Mouse (Mus musculus): ENCODE data around the gene Vmn2r21. TPM values are rescaled to one million over a fixed set of nuclear protein-coding genes. Genes with fewer than 3 reads are reported as not detected.
"Not testable (repeated sequence)": the region's sequence is repeated elsewhere in the genome, so short reads cannot be mapped to it uniquely, and the experiment has no call there.

Gene Vmn2r21
- polyA plus RNA-seq (2015; fragmentation: Nextera tagmentation; extraction: Ambion mirVana): not detected in 2 replicates

DNA sequence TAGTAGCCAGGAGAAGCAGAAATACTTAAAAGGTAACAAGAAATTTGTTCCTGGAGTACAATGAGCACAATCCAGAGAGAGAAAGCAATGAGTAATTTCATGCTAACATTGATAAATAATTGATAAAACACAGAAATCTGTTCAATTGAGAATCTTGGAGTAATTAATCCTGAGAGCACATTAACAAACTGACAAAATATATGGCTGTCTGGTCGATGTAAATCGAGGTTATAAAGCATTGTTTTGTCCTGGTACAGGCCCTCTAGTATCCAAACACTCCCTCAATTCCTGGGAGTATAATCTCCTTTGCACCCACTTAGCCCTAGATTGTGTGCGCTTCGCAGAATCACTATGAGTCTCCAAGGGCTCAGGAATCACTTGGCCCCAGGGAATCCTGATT lies at the start of gene Vmn2r21:
Gene Vmn2r21, minus strand, starts transcription at position 101 of the 400 bp plus-strand sequence.
- H3K9me3 ChIP-seq (replicated peaks); H3K9ac ChIP-seq; H3K4me2 ChIP-seq; H3K27ac ChIP-seq; ATAC-seq; H3K4me3 ChIP-seq; H3K27me3 ChIP-seq; H3K4me1 ChIP-seq; H3K36me3 ChIP-seq (ENCODE audit: poor library complexity, severe bottlenecking): not testable (repeated sequence)
- WGBS: no CpG with 5 or more reads among the region's 4 CpGs

DNA sequence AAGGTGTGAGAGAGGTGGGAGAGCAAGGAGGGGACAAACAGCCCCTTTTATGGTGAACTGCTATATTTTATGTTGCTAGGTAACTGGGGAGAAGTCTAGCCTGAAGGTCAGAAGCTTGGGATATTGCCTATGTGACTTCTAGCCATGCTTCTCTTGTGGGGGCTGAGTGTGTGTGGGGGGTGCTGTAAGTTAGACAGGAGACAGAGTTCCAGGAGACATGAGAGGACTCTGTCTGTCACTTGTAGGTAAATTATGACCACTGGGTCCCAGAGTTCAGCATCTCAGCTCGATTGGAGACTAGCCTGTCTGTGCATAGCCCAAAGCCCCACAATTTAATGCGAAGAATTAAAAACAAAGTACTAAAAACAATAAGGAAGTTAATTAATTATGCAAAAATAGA lies 41.5 kb upstream of the Vmn2r21 start:
- H3K27me3 ChIP-seq; ATAC-seq; H3K27ac ChIP-seq; H3K4me2 ChIP-seq; H3K9ac ChIP-seq; H3K36me3 ChIP-seq (ENCODE audit: poor library complexity, severe bottlenecking); H3K4me1 ChIP-seq; H3K9me3 ChIP-seq (replicated peaks); H3K4me3 ChIP-seq: not testable (repeated sequence)
- WGBS: no CpG with 5 or more reads among the region's 2 CpGs

DNA sequence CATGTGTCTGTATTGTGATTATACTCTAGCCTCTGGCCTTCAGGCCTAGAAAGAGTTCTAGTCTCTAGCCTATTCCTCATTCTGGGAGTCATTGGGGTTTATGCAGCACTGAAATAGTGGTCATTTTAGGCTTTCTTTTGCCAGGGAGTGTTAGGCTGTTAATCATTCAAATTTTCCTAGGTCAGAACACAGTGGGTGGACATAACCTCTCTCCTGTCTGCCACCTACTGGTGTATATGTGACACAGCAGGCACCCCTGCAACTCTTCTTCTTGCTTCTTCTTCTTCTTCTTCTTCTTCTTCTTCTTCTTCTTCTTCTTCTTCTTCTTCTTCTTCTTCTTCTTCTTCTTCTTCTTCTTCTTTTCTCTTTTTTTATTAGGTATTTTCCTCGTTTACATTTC lies 6.5 kb upstream of the Vmn2r21 start:
- H3K9ac ChIP-seq; H3K4me2 ChIP-seq; H3K4me3 ChIP-seq; ATAC-seq; H3K27ac ChIP-seq; H3K36me3 ChIP-seq (ENCODE audit: poor library complexity, severe bottlenecking); H3K9me3 ChIP-seq (replicated peaks); H3K27me3 ChIP-seq; H3K4me1 ChIP-seq: not testable (repeated sequence)
- no CpG with 5 or more reads among the region's 1 CpGs for WGBS

DNA sequence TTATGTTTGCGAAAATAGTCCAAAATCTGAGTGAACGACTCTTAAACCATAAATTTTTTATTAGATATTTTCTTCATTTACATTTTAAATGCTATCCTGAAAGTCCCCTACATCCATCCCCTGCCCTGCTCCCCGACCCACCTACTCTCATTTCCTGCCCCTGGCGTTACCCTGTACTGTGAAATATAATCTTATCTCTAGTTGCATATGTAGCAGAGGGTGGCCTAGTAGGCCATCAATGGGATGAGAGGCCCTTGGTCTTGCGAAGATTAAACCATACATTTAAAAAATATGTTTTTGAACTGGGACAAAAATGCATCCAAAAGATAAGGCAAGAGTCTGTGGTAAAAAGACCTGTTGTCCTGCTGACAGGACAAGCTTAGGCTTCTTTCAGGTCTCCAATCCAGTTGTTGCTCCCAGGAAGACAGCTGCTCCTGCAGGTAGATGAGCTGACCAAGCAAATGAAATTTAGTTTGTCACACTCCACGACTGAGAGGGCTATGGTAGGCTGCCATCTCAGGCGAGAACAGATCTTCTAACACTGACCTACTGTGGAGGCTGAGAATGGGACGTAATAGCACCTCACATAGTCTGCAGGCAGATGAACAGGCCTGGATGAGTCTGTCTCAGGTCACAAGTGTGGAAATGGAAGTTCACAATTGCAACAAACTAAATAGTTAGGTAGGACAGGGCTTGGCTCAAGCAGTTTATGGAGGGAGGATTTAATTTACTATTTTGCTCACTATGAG lies 10.8 kb downstream of the Vmn2r21 start:
- ATAC-seq; H3K27me3 ChIP-seq; H3K9me3 ChIP-seq (replicated peaks); H3K36me3 ChIP-seq (ENCODE audit: poor library complexity, severe bottlenecking); H3K27ac ChIP-seq; H3K4me3 ChIP-seq; H3K4me2 ChIP-seq; H3K9ac ChIP-seq; H3K4me1 ChIP-seq: not testable (repeated sequence)
- no CpG with 5 or more reads among the region's 8 CpGs for WGBS

DNA sequence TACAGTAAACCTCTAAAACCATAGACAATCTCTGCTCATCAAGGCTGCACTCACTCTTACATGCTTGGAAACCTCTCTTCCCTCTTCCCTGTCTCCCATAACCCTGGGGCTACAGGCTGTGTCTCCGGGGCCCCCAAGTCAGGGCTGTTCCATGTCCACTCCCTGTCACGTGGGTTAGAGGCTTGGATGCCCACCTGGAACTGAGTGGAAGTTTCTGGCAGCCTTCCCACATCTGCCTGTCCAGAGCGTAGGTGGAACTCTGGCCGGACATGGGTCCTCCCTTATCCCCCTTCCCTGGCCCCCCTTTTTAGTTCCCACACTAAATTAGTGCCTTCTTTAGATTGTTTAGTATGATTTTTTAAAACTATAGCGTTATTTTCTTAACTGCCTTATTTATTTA lies 60.2 kb downstream of the Vmn2r21 start:
- not testable (repeated sequence) for H3K4me1 ChIP-seq; H3K4me3 ChIP-seq; ATAC-seq; H3K36me3 ChIP-seq (ENCODE audit: poor library complexity, severe bottlenecking); H3K27me3 ChIP-seq; H3K27ac ChIP-seq; H3K4me2 ChIP-seq; H3K9ac ChIP-seq; H3K9me3 ChIP-seq (replicated peaks)
- no CpG with 5 or more reads among the region's 5 CpGs for WGBS

DNA sequence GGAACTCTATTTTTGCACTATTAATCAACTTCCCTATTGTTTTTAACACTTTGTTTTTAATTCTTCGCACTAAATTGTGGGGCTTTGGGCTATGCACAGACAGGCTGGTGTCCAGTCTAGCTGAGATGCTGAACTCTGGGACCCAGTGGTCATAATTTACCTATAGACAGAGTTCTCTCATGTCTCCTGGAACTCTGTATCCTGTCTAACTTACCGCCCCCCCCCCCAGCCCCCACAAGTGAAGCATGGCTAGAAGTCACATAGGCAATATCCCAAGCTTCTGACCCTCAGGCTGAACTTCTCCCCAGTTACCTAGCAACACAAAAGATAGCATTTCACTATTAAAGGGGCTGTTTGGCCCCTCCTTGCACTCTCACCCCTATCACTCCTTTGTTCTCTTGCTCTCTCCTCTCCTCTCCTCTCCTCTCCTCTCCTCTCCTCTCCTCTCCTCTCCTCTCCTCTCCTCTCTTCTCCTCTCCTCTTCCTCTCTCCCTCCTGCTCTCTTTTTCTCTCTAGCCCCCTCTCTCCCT lies 60.7 kb downstream of the Vmn2r21 start:
- no CpG with 5 or more reads among the region's 2 CpGs for WGBS
- not testable (repeated sequence) for H3K4me1 ChIP-seq

DNA sequence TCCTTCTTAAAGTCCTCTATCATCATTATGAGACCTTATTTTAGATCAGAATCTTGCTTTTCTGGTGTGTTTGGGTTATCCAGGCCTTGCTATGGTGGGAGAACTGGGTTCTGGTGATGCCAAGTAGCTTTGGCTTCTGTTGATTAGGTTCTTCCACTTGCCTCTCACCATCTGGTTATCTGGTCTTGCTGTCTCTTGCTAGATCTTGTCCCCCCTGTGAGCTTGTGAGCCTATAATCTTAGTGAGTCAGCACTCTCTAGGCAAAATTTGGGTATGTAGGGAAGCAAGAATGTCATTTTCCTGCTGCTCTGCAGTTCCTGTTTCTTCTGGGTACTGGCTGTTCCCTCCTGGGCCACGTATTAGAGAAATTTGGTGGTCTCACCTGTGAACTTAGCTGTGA lies 64.6 kb downstream of the Vmn2r21 start:
- not testable (repeated sequence) for H3K36me3 ChIP-seq (ENCODE audit: poor library complexity, severe bottlenecking); H3K4me3 ChIP-seq; H3K27me3 ChIP-seq; ATAC-seq; H3K27ac ChIP-seq; H3K4me1 ChIP-seq; H3K4me2 ChIP-seq; H3K9me3 ChIP-seq (replicated peaks); H3K9ac ChIP-seq
- no CpG with 5 or more reads among the region's 1 CpGs for WGBS

More for the DNA sequence above, 60.7 kb downstream of the Vmn2r21 start:
- H3K9ac ChIP-seq; H3K4me3 ChIP-seq; ATAC-seq; H3K4me2 ChIP-seq; H3K36me3 ChIP-seq (ENCODE audit: poor library complexity, severe bottlenecking); H3K27me3 ChIP-seq; H3K9me3 ChIP-seq (replicated peaks); H3K27ac ChIP-seq: not testable (repeated sequence)

Other genes with a start within 250 kb of the Vmn2r21 start
- not detected in 2 replicates for gene Clec4e, start 243.5 kb downstream of the Vmn2r21 start, polyA plus RNA-seq (2015; fragmentation: Nextera tagmentation; extraction: Ambion mirVana)
- not detected in 2 replicates for gene Vmn2r19, start 225.1 kb downstream of the Vmn2r21 start, polyA plus RNA-seq (2015; fragmentation: Nextera tagmentation; extraction: Ambion mirVana)
- gene Vmn2r20, start 115.3 kb downstream of the Vmn2r21 start, polyA plus RNA-seq (2015; fragmentation: Nextera tagmentation; extraction: Ambion mirVana): not detected in 2 replicates
- not detected in 2 replicates for gene Vmn2r22, start 117.3 kb upstream of the Vmn2r21 start, polyA plus RNA-seq (2015; fragmentation: Nextera tagmentation; extraction: Ambion mirVana)
- not detected in 2 replicates for gene Vmn2r23, start 169.3 kb upstream of the Vmn2r21 start, polyA plus RNA-seq (2015; fragmentation: Nextera tagmentation; extraction: Ambion mirVana)
- gene Vmn2r24, start 245.5 kb upstream of the Vmn2r21 start, polyA plus RNA-seq (2015; fragmentation: Nextera tagmentation; extraction: Ambion mirVana): not detected in 2 replicates